Mouse (Mus musculus) thymus, postnatal 10 days (tissue): ENCODE data around the gene Rab13.
A peak's percentile ranks its signal among the peaks of the same experiment; 100 is the strongest.
"Not testable (repeated sequence)": the region's sequence is repeated elsewhere in the genome, so short reads cannot be mapped to it uniquely, and the experiment has no call there.

Experiments
- DNase-seq, 2 experiments: peaks; one replicate each; pipeline ENCODE4 v3.0.0; 2021; ENCODE audit warnings: low spot score in 2 of 2

Rab13 gene

GRCm38 (mm10) chr3:90231075-90231474 lies 17.6 kb downstream of the Rab13 start:
- no peak for DNase-seq

DNA sequence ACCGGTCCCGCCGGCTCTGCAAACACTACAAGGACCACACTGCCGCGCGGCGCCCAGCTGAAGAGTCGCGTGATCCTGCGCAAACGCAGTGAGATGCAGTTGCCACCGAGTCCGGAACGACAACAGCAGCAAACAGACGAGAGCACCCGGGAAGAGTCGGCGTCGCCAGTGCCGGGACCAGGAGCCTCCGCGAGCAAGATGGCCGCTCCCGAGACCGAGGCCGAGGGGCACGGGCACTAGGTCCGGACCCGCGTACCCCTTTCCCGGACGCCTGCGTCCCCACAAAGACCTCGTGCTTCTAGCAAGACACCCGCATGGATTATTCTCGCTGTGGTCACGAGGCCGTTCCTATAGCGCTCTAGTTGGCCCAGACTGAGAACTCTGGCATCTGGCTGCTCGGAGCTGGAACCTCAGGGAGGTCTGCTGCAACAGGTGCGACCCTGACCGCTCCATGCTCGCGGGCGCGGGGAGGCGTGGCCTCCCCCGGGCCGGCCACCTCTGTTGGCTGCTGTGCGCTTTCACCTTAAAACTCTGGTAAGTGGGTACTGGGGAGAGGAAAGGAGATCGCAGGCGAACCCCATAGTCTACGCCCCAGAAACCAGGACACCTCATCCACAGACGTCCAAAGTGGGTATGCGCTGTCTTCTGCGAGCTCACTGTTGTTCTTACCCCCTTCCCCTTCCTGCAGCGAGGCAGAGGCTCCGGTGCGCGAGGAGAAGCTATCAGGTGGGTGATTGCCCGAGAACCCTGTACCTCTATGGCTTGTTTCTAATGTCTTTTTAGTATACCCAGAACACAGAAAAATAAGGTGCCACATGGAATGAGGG lies 18.2 kb downstream of the Rab13 start, which contains the start of gene Jtb:
TSS of gene Jtb (plus strand) at position 91 of the 827 bp plus-strand sequence.
- DNase-seq, result peak; percentile 89 to 90

DNA sequence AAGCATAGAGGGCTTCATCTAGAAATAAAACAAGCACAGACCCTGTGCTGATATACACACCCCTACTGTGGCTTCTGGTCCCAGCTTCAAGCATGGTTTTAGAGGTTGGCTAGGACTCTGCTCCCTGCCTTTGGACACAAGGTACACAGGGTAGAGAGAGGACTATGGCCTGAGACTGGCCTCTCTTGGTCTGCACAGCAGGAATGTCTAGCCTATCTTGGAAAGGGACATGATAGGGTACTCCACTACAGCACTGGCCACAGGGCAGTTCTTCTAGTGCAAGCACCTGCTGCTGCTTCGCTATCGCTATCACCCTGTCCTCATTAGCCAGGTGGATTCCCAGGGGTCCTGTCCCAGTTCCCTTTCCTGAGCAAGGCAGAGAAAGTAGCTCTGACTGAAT lies 27.8 kb downstream of the Rab13 start:
- no peak for DNase-seq

GRCm38 (mm10) chr3:90241669-90242358 lies 28.3 kb downstream of the Rab13 start:
- DNase-seq, result no peak

DNA sequence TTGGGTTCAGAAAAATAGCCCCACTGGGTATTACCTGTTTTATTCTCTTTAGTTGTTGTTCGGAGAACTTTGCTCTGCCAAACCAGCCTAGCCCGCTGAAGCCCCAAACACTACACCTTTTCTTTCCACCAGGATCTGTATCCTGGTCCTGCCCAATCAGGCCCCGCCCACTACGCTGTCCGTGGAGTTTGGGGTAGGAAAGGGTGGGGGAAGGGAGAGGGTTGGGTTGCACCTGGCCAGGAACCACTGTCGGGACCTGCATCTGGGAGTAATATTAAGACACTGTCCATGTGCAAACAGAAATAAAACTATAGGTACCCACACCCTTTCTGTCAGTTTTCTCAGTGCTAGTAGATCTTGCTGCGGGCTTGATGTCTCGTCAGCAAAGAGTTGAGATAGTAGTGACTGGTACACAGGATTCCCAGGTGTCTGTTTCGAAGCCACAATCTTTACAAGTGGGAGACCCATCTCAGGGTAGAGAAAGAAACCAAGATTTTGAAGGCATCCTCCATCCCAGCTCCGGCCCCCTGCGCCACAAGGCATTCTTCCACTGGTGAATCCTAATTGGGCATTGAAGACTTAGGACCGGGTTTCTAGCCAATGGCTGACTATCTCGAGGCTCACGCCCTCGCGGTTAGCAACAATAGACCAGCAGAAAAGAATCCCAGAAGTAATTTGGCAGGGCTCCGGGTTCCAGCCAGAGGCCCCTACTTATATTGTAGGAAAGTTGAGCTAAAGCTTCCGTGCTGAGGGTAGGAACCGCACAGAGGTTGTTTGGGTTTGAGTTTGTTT lies 29.7 kb downstream of the Rab13 start, which contains the start of gene Creb3l4:
TSS of gene Creb3l4 (minus strand) at position 529 of the 792 bp plus-strand sequence.
- no peak for DNase-seq

DNA sequence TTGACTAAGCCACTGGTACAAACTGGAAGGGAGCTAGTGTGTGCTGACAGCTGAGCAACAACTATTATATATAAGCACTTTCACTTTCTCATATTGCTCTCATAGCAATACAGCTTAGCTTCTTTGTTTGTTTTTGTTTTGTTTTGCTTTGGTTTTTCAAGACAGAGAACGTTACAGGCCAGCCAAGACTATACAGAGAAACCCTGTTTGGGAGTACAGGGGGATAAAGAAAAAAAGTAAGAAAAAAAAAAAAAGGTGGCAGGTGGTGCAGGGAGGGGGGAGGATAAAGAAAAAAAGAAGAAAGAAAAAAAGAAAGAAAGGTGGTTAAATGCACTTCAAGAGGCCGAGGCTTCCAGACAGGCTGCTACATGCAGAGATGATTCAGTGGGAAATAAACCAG lies 31.9 kb downstream of the Rab13 start:
- no peak for DNase-seq

DNA sequence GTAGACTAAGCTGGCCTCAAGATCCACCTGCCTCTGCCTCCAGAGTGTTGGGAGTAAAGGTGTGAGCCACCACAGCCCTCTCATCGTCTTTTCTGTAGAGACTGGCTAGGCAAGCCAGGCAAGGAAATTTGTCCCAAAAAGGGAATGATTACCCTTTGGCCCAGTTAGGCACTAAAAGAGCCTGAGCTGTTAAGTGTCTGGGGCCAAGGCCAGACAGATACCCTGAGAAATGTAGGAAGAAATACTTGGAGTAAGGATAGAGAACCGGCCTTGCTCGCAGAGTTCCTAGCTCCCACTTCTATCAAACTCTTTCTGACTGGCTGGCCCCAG lies 34.1 kb downstream of the Rab13 start:
- peak in 1 of 2 experiments; percentile 18 for DNase-seq

- peak; percentile 89 to 90 for DNase-seq
Observed at GRCm38 (mm10) chr3:90247960-90248745, 34.7 kb downstream of the Rab13 start, which contains the start of gene Slc39a1. Gene Slc39a1 (plus strand): TSS chr3:90248172.

DNA sequence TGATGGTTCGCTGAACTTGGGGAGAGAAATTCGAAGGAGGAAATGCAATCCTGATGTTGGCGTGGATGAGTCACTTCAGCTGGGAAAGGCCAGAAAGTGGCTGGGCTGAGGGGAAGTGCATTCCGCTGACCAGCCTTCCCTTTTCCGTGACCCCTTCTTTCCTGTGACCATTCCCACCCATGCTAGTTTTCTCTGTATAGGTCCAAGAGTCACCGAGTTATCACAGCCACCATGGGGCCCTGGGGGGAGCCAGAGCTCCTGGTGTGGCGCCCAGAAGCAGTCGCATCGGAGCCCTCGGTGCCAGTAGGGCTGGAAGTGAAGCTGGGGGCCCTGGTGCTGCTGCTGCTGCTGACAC lies 35.2 kb downstream of the Rab13 start:
- peak; percentile 22 to 23 for DNase-seq

DNA sequence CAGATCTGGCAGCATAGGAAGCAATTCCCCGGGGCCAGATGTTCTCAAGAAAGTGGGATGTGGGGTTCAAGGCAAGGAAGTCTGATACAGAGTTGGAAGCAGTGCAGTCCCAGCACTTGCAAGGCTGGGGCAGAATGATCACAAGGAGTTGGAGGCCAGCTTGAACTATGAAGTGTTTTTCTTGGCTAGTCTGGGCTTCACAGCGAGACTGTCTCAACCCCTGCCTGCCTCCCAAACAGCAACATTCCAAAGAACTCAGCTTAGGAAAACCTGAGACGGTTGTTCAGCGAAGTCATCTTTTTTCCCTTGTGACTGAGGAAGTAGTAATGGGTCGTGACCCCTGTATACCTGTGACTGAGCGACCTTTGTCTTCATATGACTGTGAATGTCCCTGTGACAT lies 37.3 kb downstream of the Rab13 start:
- no peak for DNase-seq

- DNase-seq, result not testable (repeated sequence)
Observed at GRCm38 (mm10) chr3:90251731-90252226, 38.3 kb downstream of the Rab13 start.

DNA sequence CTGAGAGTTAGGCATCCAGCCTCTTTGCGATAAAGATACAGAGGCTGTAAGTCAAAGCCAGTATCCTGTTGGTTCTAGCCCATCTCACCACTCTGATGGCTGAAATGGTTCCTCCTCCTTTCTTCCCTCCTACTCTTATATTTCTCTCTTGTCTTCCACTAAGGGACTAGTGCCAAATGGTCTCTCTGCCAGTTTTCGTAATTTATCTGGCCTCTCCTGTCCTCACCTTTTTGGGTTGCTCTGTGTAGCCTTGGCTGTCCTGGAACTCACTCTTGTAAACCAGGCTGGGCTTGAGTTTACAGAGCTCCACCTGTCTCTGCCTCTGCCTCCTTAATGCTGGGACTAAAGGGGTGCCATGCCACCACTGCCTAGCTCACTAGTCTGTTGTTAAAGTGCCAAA lies 39.2 kb downstream of the Rab13 start:
- not testable (repeated sequence) for DNase-seq

- DNase-seq, result not testable (repeated sequence)
Observed at GRCm38 (mm10) chr3:90253174-90253573, 39.7 kb downstream of the Rab13 start.

DNA sequence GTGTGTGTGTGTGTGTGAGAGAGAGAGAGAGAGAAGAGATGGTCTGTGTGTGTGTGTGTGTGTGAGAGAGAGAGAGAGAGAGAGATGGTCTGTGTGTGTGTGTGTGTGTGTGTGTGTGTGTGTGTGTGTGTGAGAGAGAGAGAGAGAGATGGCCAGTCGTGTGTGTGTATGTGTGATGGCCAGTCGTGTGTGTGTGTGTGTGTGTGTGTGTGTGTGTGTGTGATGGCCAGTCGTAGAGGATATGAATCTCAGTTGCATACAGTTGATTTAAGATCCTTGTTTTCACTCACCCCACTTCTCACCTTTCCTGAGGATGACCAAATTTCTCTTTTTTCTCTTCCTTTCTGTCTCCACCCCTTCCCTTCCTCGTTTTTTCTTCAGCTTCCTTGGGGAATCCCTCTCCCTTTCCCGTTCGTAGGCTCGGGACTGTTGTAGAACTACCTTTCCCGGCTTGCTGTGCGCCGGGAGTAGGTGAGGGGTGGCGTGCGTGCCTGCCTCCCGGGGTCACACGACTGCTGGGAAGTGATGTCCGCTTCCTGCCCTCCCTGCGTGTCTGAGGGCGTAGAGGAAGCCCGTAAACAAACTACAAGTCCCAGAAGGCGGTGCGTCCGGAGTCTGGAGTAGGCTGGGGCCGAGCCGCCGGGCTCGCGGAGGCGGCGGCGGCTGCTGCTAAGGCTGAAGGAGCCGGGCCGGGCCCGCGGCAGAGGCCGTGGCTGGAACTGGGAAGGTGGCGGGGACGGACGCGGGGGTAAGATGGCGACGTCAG lies 40.3 kb downstream of the Rab13 start, which contains the start of gene Crtc2:
TSS of gene Crtc2 (plus strand) at position 511 of the 766 bp plus-strand sequence.
- peak; percentile 88 to 89 for DNase-seq

DNA sequence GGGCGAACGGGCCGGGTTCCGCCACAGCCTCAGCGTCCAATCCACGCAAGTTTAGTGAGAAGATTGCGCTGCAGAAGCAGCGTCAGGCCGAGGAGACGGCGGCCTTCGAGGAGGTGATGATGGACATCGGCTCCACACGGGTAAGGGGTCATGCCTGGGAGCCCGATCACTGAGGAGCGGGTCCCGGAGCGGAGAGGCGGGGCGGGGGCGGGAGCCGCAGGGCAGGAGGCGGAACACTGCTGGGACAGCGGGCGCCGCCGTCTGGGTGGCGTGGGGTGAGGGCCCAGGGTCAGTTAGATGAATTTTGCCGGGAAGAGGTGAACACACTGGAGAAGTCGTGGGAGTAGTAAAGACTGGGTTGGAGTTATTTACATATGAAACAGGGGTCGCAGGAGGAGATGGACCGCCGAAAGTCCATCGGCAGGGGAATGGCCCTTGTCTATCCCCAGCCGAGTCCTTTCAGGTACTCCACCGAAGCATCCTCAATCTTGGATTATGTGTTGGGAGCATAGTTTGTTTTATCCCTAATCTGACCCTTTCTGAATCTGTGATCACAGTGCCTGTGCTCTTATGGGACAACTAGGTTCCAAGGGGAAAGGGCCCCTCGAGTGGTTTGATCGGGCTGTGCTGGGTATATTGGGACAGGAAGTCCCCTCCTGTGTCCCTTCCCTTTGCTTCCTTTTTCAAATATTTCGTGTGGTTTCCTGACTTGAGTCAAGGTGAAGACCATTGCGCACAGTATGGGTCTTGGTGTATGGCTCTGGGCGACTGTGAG lies 41.1 kb downstream of the Rab13 start:
- peak in 1 of 2 experiments; percentile 22 for DNase-seq

DNA sequence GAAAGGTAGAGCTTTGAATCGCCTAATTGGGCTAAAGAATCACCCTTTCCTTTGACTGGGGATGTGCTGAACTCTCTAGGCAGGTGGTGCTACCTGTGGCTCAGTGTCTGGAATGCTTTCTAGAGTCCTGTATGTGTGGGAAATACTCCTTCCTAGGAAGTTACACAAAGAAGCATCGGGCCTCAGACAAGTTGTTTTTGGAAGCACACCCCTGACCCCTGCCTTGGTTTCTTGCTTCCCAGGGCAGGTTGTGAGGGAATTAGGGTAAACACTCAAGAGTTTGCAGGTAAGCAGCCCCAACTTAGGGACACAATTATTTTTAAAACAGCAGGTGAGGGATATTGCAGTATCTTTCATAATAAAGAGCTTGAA lies 41.7 kb downstream of the Rab13 start:
- no peak for DNase-seq

DNA sequence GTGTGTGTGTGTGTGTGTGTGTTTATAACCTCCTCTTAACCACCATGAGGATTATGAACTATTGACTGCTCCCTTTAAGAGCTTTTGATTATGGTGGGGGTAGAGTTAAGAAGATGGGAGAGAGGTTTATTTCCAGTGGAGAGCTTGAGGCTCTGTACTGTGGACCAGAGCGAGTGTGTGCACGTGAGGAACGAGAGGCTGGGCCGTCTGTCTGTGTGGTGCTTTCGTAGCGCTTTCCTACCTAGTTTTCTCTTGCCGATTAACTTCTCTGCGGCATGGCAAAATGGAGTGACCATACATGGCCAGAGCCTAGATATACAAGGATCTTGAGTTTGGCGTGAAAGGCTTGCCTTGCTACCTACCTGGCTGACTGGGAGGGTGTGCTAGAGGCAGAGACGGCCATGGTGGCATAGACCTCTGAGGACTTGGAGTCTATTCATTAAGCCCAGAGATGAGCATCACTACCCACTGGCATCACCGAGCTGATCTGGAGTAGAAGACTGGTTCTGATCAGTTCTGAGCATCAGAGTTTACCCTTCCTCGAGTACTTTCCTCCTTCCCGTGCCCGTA lies 42.4 kb downstream of the Rab13 start:
- no peak for DNase-seq

DNA sequence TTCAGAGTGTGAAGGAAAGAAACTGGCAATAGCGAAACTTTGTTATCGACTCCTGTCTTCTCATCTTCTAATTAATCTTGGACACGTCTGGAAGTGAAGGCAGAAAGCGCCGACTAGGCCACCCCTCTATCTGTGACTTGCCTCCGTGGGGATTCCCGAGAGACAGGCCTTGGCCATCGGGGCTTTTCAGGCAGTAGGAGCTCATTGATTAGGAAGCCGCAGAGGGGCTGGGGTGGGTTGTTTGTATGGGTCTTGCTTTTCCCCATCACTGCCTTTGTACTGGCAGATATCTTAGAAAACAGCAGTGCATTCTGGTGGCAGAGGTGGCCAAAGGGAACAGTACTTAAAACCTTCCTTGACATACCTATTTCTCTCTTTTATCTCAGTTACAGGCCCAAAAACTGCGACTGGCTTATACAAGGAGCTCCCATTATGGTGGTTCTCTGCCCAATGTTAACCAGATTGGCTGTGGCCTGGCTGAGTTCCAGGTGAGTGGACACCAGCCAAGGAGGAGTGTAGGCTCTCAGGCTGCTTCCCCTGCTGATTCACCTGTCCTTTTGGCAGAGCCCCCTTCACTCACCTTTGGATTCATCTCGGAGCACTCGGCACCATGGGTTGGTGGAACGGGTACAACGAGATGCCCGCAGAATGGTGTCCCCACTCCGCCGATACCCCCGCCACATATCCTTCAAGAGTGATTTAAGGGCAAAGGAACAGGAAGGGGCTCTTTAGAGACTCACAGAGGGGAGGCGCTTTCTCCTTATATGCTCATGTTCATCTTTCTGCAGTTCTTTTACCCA lies 43.4 kb downstream of the Rab13 start:
- no peak for DNase-seq
